Mouse (Mus musculus): ENCODE data around the gene Tubgcp6. TPM values are rescaled to one million over a fixed set of nuclear protein-coding genes. Genes with fewer than 3 reads are reported as not detected.

Tubgcp6 gene
- total RNA-seq, 2 experiments from 2014 or later, result 8.6 to 8.8 TPM

GRCm38 (mm10) chr15:89106976-89107375 is 15.9 kb downstream of the Tubgcp6 start:
- DNase-seq, result no peak
- intact Hi-C loops (cut with DNase I), result no loop called here

- intact Hi-C loops (cut with DNase I), result no loop called here
- DNase-seq, result no peak
These were observed 16.8 kb downstream of the Tubgcp6 start for GRCm38 (mm10) chr15:89106073-89106472.

GRCm38 (mm10) chr15:89104425-89104824 is 18.5 kb downstream of the Tubgcp6 start:
- intact Hi-C loops (cut with DNase I), result no loop called here
- DNase-seq, result no peak

GRCm38 (mm10) chr15:89103921-89104320 is 19.0 kb downstream of the Tubgcp6 start:
- intact Hi-C loops (cut with DNase I), result no loop called here
- DNase-seq, result no peak

- intact Hi-C loops (cut with DNase I), result no loop called here
- DNase-seq, result no peak
These were observed 20.3 kb downstream of the Tubgcp6 start for GRCm38 (mm10) chr15:89102646-89103045.

- DNase-seq, result no peak
- intact Hi-C loops (cut with DNase I), result no loop called here
These were observed 22.1 kb downstream of the Tubgcp6 start for GRCm38 (mm10) chr15:89100823-89101222.

- DNase-seq, result no peak
- intact Hi-C loops (cut with DNase I), result no loop called here
These were observed 24.3 kb downstream of the Tubgcp6 start for GRCm38 (mm10) chr15:89098616-89099015.

GRCm38 (mm10) chr15:89097450-89097849 is 25.5 kb downstream of the Tubgcp6 start:
- no peak for DNase-seq
- intact Hi-C loops (cut with DNase I), result no loop called here

GRCm38 (mm10) chr15:89092181-89092580 is 30.7 kb downstream of the Tubgcp6 start:
- no peak for DNase-seq
- intact Hi-C loops (cut with DNase I), result no loop called here

- DNase-seq, result no peak
- intact Hi-C loops (cut with DNase I), result no loop called here
These were observed 32.2 kb downstream of the Tubgcp6 start for GRCm38 (mm10) chr15:89090662-89091061.

- intact Hi-C loops (cut with DNase I), result loop anchor here (1.0 kb wide), 1 partner anchor 12 kb away; no protein-coding TSS in a partner anchor
These were observed 33.5 kb downstream of the Tubgcp6 start for GRCm38 (mm10) chr15:89089248-89090051.

GRCm38 (mm10) chr15:89088607-89089247 is 34.2 kb downstream of the Tubgcp6 start, which contains the start of gene Selenoo:
TSS of gene Selenoo (plus strand) at chr15:89089084.
- DNase-seq, result peak; percentile 89 to 93
- intact Hi-C loops (cut with DNase I), result loop anchor here (1.0 kb wide), 1 partner anchor 11 kb away; no protein-coding TSS in a partner anchor

More at GRCm38 (mm10) chr15:89089248-89090051, 33.5 kb downstream of the Tubgcp6 start:
- no peak for DNase-seq

- intact Hi-C loops (cut with DNase I), result no loop called here
- DNase-seq, result no peak
These were observed 38.1 kb downstream of the Tubgcp6 start for GRCm38 (mm10) chr15:89084826-89085225.

- intact Hi-C loops (cut with DNase I), result no loop called here
- no peak for DNase-seq
These were observed 39.0 kb downstream of the Tubgcp6 start for GRCm38 (mm10) chr15:89083906-89084305.

- peak; percentile 34 to 35 for DNase-seq
- intact Hi-C loops (cut with DNase I), result loop anchor here (2.0 kb wide), 1 partner anchor 260 kb away; the partner anchor contains the start of genes Alg12 and Creld2
These were observed 44.6 kb downstream of the Tubgcp6 start for GRCm38 (mm10) chr15:89078208-89078836.

- DNase-seq, result peak in 1 of 2 experiments; percentile 50
- intact Hi-C loops (cut with DNase I), result loop anchor here (2.0 kb wide), 1 partner anchor 135 kb away; the partner anchor contains the start of gene Ppp6r2
These were observed 46.7 kb downstream of the Tubgcp6 start for GRCm38 (mm10) chr15:89076156-89076731.

GRCm38 (mm10) chr15:89075478-89076147 is 47.3 kb downstream of the Tubgcp6 start:
- peak; percentile 87 to 90 for DNase-seq
- intact Hi-C loops (cut with DNase I), result loop anchor here (2.0 kb wide), 1 partner anchor 135 kb away; the partner anchor contains the start of gene Ppp6r2

- intact Hi-C loops (cut with DNase I), result loop anchor here (5.0 kb wide), 1 partner anchor 53 kb away; no protein-coding TSS in a partner anchor
- DNase-seq, result no peak
These were observed 48.1 kb downstream of the Tubgcp6 start, which contains the start of gene Trabd for GRCm38 (mm10) chr15:89074613-89075477. TSS of gene Trabd (plus strand) at chr15:89075124.

All from heart, postnatal 36 days (tissue).